Mouse (Mus musculus): Measurements from ENCODE around the gene Samd7. TPM values are rescaled to one million over a fixed set of nuclear protein-coding genes. Genes with fewer than 3 reads are reported as not detected.
"Not testable (repeated sequence)": the region's sequence is repeated elsewhere in the genome, so short reads cannot be mapped to it uniquely, and the experiment has no call there.

The Samd7 gene
- polyA plus RNA-seq (2012; ENCODE audit: insufficient read depth, insufficient read length, low replicate concordance, missing spikeins), result not detected in 2 replicates

- Histone ChIP-seq H3K4me1 (ENCODE audit: control insufficient read depth, insufficient read depth, low read length) (0 out of 2 replicates have a peak, but pooled peaks cover 4% of the 10 kb centered on the region), H3K4me3 (ENCODE audit: insufficient read depth, low read depth, low read length) (no peak within 1 kb of the TSS), H3K27ac (ENCODE audit: insufficient read depth, low read depth, low read length) (no peak within 1 kb of the TSS)
- WGBS, result 80% methylated on average over 7 of the region's 7 CpGs
- TF ChIP-seq POLR2A (IDR thresholded peaks at IDR 0.05; ENCODE audit: insufficient read depth, low read depth, low read length) (no peak), CTCF (IDR thresholded peaks at IDR 0.05; ENCODE audit: insufficient read depth, low read depth, low read length) (no peak)
These were observed at the start of gene Samd7 for GRCm38 (mm10) chr3:30746006-30746405. Samd7 (plus strand) TSS chr3:30746293.

- H3K4me1 ChIP-seq (ENCODE audit: control insufficient read depth, insufficient read depth, low read length), result no peaks in the 10 kb centered on the region
- TF ChIP-seq CTCF (IDR thresholded peaks at IDR 0.05; ENCODE audit: insufficient read depth, low read depth, low read length) (no peak), POLR2A (IDR thresholded peaks at IDR 0.05; ENCODE audit: insufficient read depth, low read depth, low read length) (no peak)
- no peak overlapping the region for H3K4me3 ChIP-seq (ENCODE audit: insufficient read depth, low read depth, low read length)
- H3K27ac ChIP-seq (ENCODE audit: insufficient read depth, low read depth, low read length), result no peak overlapping the region
- 10% methylated on average over 2 of the region's 2 CpGs for WGBS
These were observed 49.7 kb upstream of the Samd7 start for GRCm38 (mm10) chr3:30696346-30696745.

- H3K4me3 ChIP-seq (ENCODE audit: insufficient read depth, low read depth, low read length), result no peak overlapping the region
- no peak overlapping the region for H3K27ac ChIP-seq (ENCODE audit: insufficient read depth, low read depth, low read length)
- TF ChIP-seq POLR2A (IDR thresholded peaks at IDR 0.05; ENCODE audit: insufficient read depth, low read depth, low read length), result no peak
- no peak for TF ChIP-seq CTCF (IDR thresholded peaks at IDR 0.05; ENCODE audit: insufficient read depth, low read depth, low read length)
- no peaks in the 10 kb centered on the region for H3K4me1 ChIP-seq (ENCODE audit: control insufficient read depth, insufficient read depth, low read length)
- 79% methylated on average over 4 of the region's 4 CpGs for WGBS
These were observed 48.2 kb upstream of the Samd7 start for GRCm38 (mm10) chr3:30697891-30698290.

- H3K27ac ChIP-seq (ENCODE audit: insufficient read depth, low read depth, low read length); H3K4me1 ChIP-seq (ENCODE audit: control insufficient read depth, insufficient read depth, low read length); H3K4me3 ChIP-seq (ENCODE audit: insufficient read depth, low read depth, low read length): not testable (repeated sequence)
- 86% methylated on average over 6 of the region's 6 CpGs for WGBS
These were observed 46.2 kb upstream of the Samd7 start, which contains the start of gene Lrrc31 for GRCm38 (mm10) chr3:30699711-30700505. Lrrc31 (minus strand) TSS chr3:30699843.

GRCm38 (mm10) chr3:30705977-30706376 lies 40.1 kb upstream of the Samd7 start:
- no peak overlapping the region for H3K4me3 ChIP-seq (ENCODE audit: insufficient read depth, low read depth, low read length)
- TF ChIP-seq POLR2A (IDR thresholded peaks at IDR 0.05; ENCODE audit: insufficient read depth, low read depth, low read length) (no peak), CTCF (IDR thresholded peaks at IDR 0.05; ENCODE audit: insufficient read depth, low read depth, low read length) (no peak)
- H3K27ac ChIP-seq (ENCODE audit: insufficient read depth, low read depth, low read length), result no peak overlapping the region
- WGBS, result 91% methylated on average over 3 of the region's 3 CpGs
- no peaks in the 10 kb centered on the region for H3K4me1 ChIP-seq (ENCODE audit: control insufficient read depth, insufficient read depth, low read length)

- no peak overlapping the region for H3K27ac ChIP-seq (ENCODE audit: insufficient read depth, low read depth, low read length)
- no peaks in the 10 kb centered on the region for H3K4me1 ChIP-seq (ENCODE audit: control insufficient read depth, insufficient read depth, low read length)
- no peak overlapping the region for H3K4me3 ChIP-seq (ENCODE audit: insufficient read depth, low read depth, low read length)
- no peak for TF ChIP-seq CTCF (IDR thresholded peaks at IDR 0.05; ENCODE audit: insufficient read depth, low read depth, low read length)
- TF ChIP-seq POLR2A (IDR thresholded peaks at IDR 0.05; ENCODE audit: insufficient read depth, low read depth, low read length), result no peak
- 84% methylated on average over 4 of the region's 4 CpGs for WGBS
These were observed 39.3 kb upstream of the Samd7 start for GRCm38 (mm10) chr3:30706614-30707276.

GRCm38 (mm10) chr3:30710191-30710590 lies 35.9 kb upstream of the Samd7 start:
- 92% methylated on average over 6 of the region's 6 CpGs for WGBS
- Histone ChIP-seq H3K27ac (ENCODE audit: insufficient read depth, low read depth, low read length) (no peak overlapping the region), H3K4me1 (ENCODE audit: control insufficient read depth, insufficient read depth, low read length) (no peaks in the 10 kb centered on the region), H3K4me3 (ENCODE audit: insufficient read depth, low read depth, low read length) (no peak overlapping the region)
- no peak for TF ChIP-seq POLR2A (IDR thresholded peaks at IDR 0.05; ENCODE audit: insufficient read depth, low read depth, low read length)
- no peak for TF ChIP-seq CTCF (IDR thresholded peaks at IDR 0.05; ENCODE audit: insufficient read depth, low read depth, low read length)

GRCm38 (mm10) chr3:30713334-30713733 lies 32.8 kb upstream of the Samd7 start:
- WGBS, result 89% methylated on average over 1 of the region's 1 CpGs
- H3K4me1 ChIP-seq (ENCODE audit: control insufficient read depth, insufficient read depth, low read length), result no peaks in the 10 kb centered on the region
- TF ChIP-seq CTCF (IDR thresholded peaks at IDR 0.05; ENCODE audit: insufficient read depth, low read depth, low read length) (no peak), POLR2A (IDR thresholded peaks at IDR 0.05; ENCODE audit: insufficient read depth, low read depth, low read length) (no peak)
- no peak overlapping the region for H3K27ac ChIP-seq (ENCODE audit: insufficient read depth, low read depth, low read length)
- H3K4me3 ChIP-seq (ENCODE audit: insufficient read depth, low read depth, low read length), result no peak overlapping the region

- no peak overlapping the region for H3K27ac ChIP-seq (ENCODE audit: insufficient read depth, low read depth, low read length)
- H3K4me1 ChIP-seq (ENCODE audit: control insufficient read depth, insufficient read depth, low read length), result no peaks in the 10 kb centered on the region
- WGBS, result 83% methylated on average over 3 of the region's 3 CpGs
- H3K4me3 ChIP-seq (ENCODE audit: insufficient read depth, low read depth, low read length), result no peak overlapping the region
- no peak for TF ChIP-seq POLR2A (IDR thresholded peaks at IDR 0.05; ENCODE audit: insufficient read depth, low read depth, low read length)
- no peak for TF ChIP-seq CTCF (IDR thresholded peaks at IDR 0.05; ENCODE audit: insufficient read depth, low read depth, low read length)
These were observed 27.4 kb upstream of the Samd7 start for GRCm38 (mm10) chr3:30718649-30719048.

Measured in olfactory bulb, adult 2 months (tissue).